Mouse (Mus musculus) lung, adult 2 months (tissue): ENCODE results near the gene Slc25a18.

Experiments used
- CTCF ChIP-seq: fragments of 200-500 bp; IDR thresholded peaks from 2 replicates; pipeline ENCODE4 v1.5.1; 2011; ENCODE audit warnings: mild to moderate bottlenecking, low read length, control low read depth; ENCODE audit not compliant: insufficient read depth
- POLR2A ChIP-seq: fragments of 200-500 bp; IDR thresholded peaks from 2 replicates; pipeline ENCODE4 v1.6.1; 2011; ENCODE audit warnings: low read depth, mild to moderate bottlenecking, control low read depth, low read length, borderline replicate concordance; ENCODE audit errors: extremely low read depth

DNA sequence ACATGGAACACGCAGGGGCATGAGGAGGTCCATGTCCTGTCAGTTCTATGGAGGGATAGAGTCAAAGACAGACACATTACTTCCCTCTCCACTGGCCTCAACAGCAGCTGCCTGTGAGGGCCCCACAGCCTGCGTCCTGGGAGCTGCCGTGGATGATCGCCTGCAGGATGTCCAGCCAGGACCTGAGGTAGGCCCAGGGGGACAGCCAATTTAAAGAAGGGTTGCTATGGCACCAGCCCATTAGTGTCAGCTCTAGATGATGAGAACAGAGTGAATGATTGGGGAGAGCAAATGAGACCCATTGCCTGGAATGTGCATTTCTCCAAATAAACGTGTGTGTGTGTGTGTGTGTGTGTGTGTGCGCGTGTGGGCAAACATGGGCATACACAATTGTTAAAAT is 11.0 kb downstream of the Slc25a18 start:
- TF ChIP-seq POLR2A (no peak), CTCF (no peak)
